Mouse (Mus musculus): Measurements from ENCODE around the gene Rnf10. TPM values are rescaled to one million over a fixed set of nuclear protein-coding genes. Genes with fewer than 3 reads are reported as not detected.

Rnf10 gene
- polyA plus RNA-seq, 1 experiment from 2014 or later = 102 TPM

DNA sequence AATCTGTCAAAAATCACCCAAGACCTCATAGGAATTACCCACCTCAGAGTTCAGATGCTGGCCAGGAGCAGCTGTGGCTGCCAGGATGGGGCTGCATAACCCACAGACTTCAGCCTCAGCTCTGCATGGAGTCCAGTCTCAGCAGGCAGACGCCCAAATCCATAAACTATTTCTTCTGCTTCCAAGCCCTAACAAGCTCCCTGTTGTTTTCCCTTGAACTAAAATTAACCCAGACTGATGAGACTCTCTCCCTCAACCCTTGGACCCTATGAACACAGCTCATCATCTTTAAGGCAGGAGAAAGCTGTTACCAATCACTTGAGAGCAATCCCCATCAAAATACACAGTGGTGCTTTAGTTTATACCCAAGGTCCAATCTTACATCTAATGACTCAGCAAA, 17.2 kb downstream of the Rnf10 start:
- Histone ChIP-seq H3K27me3 (ENCODE audit: insufficient read depth, poor library complexity, severe bottlenecking) (no peaks in the 10 kb centered on the region), H3K4me1 (no peaks in the 10 kb centered on the region; the same call in 1 of the 2 replicates), H3K36me3 (peaks cover 73% of the 10 kb centered on the region), H3K9me3 (no peaks in the 10 kb centered on the region), H3K27ac (no peak overlapping the region), H3K4me3 (no peak overlapping the region)
- DNase-seq (ENCODE audit: low spot score) = no peak
- 84% methylated on average over 1 of the region's 1 CpGs for WGBS

DNA sequence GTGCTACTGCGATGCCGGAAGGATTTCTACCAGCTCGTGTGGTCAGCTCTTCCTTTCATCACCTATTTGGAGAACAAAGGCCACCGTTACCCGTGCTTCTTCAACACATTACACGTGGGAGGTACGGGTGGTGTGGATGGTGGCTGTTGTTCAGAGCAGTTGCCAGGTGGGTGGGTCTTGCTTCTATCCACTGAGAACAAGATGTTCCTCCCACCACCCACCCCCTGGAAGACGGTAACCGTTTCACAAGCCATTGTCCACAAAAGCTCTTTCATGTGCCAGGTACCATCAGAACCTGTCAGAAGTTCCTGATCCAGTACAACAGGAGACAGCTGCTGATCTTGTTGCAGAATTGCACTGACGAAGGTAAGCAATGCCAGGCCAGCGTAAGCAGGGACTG, 32.5 kb downstream of the Rnf10 start:
- Histone ChIP-seq H3K4me3 (no peak overlapping the region), H3K27ac (no peak overlapping the region), H3K9me3 (no peaks in the 10 kb centered on the region), H3K27me3 (ENCODE audit: insufficient read depth, poor library complexity, severe bottlenecking) (peaks cover 4% of the 10 kb centered on the region), H3K4me1 (peaks cover 15% of the 10 kb centered on the region), H3K36me3 (peaks cover 56% of the 10 kb centered on the region)
- WGBS = 85% methylated on average over 11 of the region's 11 CpGs
- no peak for DNase-seq (ENCODE audit: low spot score)

DNA sequence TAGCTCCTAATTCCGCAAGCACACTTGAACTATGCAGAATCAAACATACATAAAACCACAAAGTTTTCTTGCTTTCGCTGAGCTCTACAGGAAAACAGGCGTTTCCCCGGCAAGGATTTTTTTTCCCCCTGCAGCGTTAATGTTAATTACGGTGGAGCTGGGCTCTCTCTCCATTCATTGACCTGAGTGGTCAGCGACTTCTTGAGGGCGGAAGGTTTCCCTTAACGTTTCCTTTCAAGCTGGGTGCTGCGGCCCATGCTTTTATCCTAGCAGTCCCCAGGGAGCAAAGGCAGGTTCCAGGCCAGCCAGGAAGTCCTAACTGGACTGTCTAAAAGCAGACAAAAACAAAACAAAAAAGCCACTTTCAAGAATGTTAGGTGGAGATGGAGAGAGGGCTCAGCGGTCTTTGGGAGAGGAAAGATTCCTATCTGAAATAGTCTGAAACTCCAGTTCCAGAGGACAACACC, 33.9 kb downstream of the Rnf10 start:
- H3K27ac ChIP-seq = no peak overlapping the region
- H3K36me3 ChIP-seq = peaks cover 42% of the 10 kb centered on the region
- no peak for DNase-seq (ENCODE audit: low spot score)
- H3K9me3 ChIP-seq = no peaks in the 10 kb centered on the region
- H3K4me1 ChIP-seq = peaks cover 18% of the 10 kb centered on the region
- 5% methylated on average over 11 of the region's 11 CpGs for WGBS
- peak overlapping the region; percentile 97 for H3K4me3 ChIP-seq
- peaks cover 14% of the 10 kb centered on the region for H3K27me3 ChIP-seq (ENCODE audit: insufficient read depth, poor library complexity, severe bottlenecking)

DNA sequence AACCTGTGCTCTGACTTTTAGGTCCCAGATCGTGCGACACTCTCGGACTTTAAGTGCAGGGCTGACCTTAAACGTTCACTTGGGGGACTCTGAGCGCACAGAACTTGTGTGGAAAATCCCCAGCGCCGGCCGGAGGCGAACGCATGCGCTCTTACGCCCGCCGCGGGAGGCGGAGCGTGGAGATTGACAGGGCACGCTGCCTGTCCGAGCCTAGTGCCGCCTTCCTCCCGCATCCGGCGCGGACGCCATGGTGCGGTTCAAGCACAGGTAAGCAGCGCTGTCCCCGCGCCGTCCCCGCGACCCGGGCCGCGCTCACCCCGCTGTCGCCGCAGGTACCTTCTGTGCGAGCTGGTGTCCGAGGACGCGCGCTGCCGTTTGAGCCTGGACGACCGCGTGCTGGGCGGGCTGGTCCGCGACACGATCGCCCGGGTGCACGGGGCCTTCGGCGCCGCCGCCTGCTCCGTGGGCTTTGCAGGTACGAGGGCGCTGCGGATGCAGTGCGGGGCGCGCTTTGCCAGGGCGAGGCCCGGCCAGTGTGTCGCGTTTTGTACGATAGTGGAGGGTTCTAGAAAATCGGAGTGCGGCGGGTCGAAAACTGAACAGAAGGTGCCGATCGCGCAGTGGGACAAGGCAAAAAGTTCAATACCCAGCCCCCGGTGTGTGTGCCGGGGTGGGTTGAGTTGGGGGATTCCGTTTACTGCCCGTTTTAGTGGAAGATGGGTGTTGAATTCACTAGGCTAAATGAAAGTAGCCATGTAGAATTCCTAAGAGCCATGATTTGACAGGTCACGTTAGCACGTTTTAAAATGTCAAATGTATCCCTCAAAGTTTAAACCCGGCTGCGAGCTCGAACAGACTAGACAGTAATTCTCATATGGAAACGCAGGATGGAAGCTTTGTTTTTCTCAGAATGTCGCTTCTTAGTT, 34.6 kb downstream of the Rnf10 start:
- Histone ChIP-seq H3K9me3 (no peaks in the 10 kb centered on the region), H3K4me3 (peak overlapping the region; percentile 97), H3K27me3 (ENCODE audit: insufficient read depth, poor library complexity, severe bottlenecking) (peaks cover 20% of the 10 kb centered on the region), H3K4me1 (peaks cover 18% of the 10 kb centered on the region), H3K27ac (peak overlapping the region; percentile 86), H3K36me3 (peaks cover 35% of the 10 kb centered on the region)
- peak; percentile 96 for DNase-seq (ENCODE audit: low spot score)
- under 1% methylated on average over 88 of the region's 88 CpGs for WGBS

DNA sequence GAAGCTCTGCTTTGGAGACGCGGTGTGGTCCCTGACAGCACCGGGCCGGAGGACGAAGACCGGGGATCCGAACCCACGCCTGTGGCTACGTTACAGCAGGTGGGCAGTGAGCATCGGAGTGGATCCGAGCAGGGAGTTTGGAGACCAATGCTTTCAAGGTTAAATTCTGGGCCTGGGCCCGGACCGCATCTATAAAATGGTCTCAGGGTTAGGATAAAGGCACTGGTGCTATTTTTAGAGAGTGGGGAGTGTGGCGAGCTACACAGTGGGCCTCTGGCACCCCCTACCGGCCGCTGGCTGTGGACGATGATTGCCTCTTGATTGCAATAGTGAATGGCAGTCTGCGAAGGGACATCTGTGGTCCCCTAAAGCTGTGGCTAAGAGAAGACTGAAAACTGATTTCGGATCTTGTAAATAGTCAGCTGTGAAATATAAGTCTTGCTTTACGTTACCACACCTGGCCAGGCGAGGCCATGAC, 36.9 kb downstream of the Rnf10 start, which contains the start of gene Pop5:
Gene Pop5, plus strand, starts transcription at position 51 of the 478 bp plus-strand sequence.
- Histone ChIP-seq H3K9me3 (no peaks in the 10 kb centered on the region), H3K4me1 (peaks cover 27% of the 10 kb centered on the region), H3K36me3 (peaks cover 13% of the 10 kb centered on the region), H3K27ac (peak within 1 kb of the TSS; percentile 77), H3K27me3 (ENCODE audit: insufficient read depth, poor library complexity, severe bottlenecking) (peaks cover 30% of the 10 kb centered on the region), H3K4me3 (peak within 1 kb of the TSS; percentile 69)
- WGBS = 2% methylated on average over 21 of the region's 21 CpGs
- peak; percentile 93 for DNase-seq (ENCODE audit: low spot score)

DNA sequence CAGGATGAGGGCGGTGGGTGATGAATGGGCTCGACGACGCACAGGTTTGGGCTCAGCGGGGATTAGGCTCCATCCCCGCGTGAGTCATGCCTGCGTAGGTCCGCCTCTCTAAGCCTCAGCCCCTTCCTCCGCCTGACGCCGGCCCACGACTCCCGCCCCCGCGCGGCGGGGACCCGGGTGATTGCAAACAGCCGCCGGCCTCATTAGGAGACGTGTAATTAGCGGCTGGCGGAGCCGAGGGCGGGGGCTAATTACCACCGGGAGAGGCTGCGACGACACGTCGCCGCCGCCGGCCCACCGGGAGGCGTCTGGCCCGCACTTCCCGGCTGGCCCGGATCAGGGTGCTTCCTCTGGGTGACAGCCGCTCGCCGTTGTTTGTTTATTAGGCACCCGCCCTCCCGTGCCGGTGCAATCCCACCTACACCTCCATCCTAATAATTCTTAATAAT, 37.4 kb downstream of the Rnf10 start:
- no peak for DNase-seq (ENCODE audit: low spot score)
- Histone ChIP-seq H3K27me3 (ENCODE audit: insufficient read depth, poor library complexity, severe bottlenecking) (peaks cover 30% of the 10 kb centered on the region), H3K4me1 (peaks cover 28% of the 10 kb centered on the region), H3K27ac (peak overlapping the region; percentile 77), H3K36me3 (peaks cover 8% of the 10 kb centered on the region), H3K4me3 (peak overlapping the region; percentile 69), H3K9me3 (no peaks in the 10 kb centered on the region)
- WGBS = under 1% methylated on average over 38 of the region's 45 CpGs

DNA sequence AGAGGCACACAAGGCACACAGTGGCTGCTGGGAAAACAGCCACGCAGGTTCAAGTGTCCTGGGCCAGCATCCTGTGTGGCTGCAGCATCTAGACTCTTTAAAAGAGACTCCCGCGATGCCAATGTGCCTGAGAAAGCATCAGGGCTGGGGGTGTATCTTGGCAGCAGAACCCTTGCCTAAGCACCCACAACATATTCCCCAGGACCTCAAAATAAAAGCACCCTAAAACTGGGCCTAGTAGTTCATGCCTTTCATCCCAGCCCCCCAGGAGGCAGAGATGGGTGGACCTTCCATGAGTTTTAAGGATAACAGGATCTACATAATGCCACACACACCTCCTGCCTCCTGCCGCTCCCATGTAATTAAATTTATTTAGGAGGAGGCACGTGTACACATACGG, 38.2 kb downstream of the Rnf10 start:
- no peak for DNase-seq (ENCODE audit: low spot score)
- Histone ChIP-seq H3K27me3 (ENCODE audit: insufficient read depth, poor library complexity, severe bottlenecking) (peaks cover 30% of the 10 kb centered on the region), H3K4me1 (peaks cover 28% of the 10 kb centered on the region), H3K4me3 (no peak overlapping the region), H3K9me3 (no peaks in the 10 kb centered on the region), H3K27ac (no peak overlapping the region), H3K36me3 (no peaks in the 10 kb centered on the region)
- 54% methylated on average over 6 of the region's 6 CpGs for WGBS

DNA sequence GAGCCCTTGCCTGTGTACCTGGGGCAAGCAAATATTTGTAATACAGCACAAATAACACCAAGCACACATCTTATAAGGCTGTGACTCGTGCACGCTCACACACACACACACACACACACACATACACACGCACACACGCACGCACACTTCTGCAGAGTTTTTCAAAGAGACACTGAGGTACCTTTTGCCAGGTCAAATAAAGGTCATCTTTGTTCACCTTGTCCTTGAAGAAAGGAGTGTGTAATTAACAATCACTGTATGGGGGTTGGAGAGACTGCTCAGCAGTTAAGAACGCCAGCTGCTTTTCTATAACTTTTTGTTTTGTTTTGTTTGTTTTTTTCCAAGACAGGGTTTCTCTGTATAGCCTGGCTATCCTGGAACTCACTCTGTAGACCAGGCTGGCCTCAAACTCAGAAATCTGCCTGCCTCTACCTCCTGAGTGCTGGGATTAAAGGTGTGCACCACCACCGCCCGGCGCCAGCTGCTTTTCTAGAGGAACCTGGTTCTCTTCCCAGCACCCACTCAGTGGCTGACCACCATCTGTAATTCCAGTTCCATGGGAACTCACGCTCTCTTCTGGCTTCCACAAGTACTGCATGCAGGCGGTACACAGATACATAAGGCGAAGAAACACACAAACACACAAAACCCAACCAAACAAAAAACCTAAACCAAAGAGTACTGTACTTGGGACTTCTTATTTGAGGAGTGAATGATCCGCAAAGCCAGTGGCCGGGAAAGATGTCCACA, 39.5 kb downstream of the Rnf10 start:
- Histone ChIP-seq H3K27me3 (ENCODE audit: insufficient read depth, poor library complexity, severe bottlenecking) (peaks cover 30% of the 10 kb centered on the region), H3K9me3 (no peaks in the 10 kb centered on the region), H3K4me1 (peaks cover 23% of the 10 kb centered on the region), H3K27ac (no peak overlapping the region), H3K36me3 (no peaks in the 10 kb centered on the region), H3K4me3 (no peak overlapping the region)
- 93% methylated on average over 14 of the region's 14 CpGs for WGBS
- DNase-seq (ENCODE audit: low spot score) = no peak

DNA sequence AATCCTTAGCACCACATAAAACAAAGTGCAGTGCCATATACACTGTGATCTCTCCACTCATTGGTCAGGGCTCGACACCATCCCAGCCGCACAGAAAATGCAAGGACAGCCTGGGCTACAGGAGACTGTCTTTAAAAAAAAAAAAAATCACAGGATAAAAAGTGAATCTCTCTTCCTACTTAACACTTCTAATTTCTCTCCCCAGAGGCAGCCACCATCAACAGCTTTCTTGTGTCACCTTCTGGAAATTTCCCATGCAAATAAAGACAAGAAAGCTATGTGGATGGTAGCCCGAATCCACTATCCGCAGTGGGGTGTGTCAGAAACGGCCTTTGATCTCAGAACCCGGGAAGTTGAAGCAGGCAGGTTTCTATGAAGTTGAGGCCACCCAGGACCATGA, 40.2 kb downstream of the Rnf10 start:
- H3K27ac ChIP-seq = no peak overlapping the region
- no peaks in the 10 kb centered on the region for H3K9me3 ChIP-seq
- WGBS = 72% methylated on average over 6 of the region's 6 CpGs
- H3K4me3 ChIP-seq = no peak overlapping the region
- peaks cover 30% of the 10 kb centered on the region for H3K27me3 ChIP-seq (ENCODE audit: insufficient read depth, poor library complexity, severe bottlenecking)
- peaks cover 23% of the 10 kb centered on the region for H3K4me1 ChIP-seq
- DNase-seq (ENCODE audit: low spot score) = no peak
- H3K36me3 ChIP-seq = no peaks in the 10 kb centered on the region

DNA sequence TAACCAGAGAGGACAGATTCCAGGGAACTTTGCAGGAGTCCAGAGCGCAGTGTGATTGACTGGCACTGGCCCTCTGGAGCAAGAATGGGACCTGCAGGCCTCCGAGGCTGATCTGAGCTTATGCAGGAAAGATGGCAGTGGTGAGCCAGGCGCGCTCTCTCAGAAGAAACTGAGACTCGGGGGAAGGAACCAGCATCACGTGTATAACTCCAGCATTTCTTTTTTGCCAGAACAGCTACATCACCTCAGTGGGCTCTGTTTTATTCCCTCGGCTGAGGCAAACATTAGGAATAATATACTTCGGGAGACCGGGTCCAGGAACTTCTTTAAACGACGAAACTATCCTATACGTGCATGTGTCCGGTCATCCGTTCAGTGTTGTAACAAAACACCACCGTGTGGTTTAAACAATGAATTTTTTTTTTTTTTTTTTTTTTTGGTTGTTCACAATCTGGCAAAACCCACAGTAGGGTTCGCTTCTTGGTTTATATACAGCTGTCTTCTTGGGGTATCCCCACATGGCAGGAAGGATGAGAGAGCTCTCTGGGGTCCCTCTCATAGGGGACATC, 41.1 kb downstream of the Rnf10 start:
- WGBS = 53% methylated on average over 16 of the region's 16 CpGs
- Histone ChIP-seq H3K27me3 (ENCODE audit: insufficient read depth, poor library complexity, severe bottlenecking) (peaks cover 30% of the 10 kb centered on the region), H3K9me3 (no peaks in the 10 kb centered on the region), H3K27ac (0 out of 2 replicates have a peak overlapping the region, but pooled peaks have one; percentile 13), H3K36me3 (no peaks in the 10 kb centered on the region), H3K4me1 (peaks cover 23% of the 10 kb centered on the region), H3K4me3 (0 out of 2 replicates have a peak overlapping the region, but pooled peaks have one; percentile 27)
- no peak for DNase-seq (ENCODE audit: low spot score)

DNA sequence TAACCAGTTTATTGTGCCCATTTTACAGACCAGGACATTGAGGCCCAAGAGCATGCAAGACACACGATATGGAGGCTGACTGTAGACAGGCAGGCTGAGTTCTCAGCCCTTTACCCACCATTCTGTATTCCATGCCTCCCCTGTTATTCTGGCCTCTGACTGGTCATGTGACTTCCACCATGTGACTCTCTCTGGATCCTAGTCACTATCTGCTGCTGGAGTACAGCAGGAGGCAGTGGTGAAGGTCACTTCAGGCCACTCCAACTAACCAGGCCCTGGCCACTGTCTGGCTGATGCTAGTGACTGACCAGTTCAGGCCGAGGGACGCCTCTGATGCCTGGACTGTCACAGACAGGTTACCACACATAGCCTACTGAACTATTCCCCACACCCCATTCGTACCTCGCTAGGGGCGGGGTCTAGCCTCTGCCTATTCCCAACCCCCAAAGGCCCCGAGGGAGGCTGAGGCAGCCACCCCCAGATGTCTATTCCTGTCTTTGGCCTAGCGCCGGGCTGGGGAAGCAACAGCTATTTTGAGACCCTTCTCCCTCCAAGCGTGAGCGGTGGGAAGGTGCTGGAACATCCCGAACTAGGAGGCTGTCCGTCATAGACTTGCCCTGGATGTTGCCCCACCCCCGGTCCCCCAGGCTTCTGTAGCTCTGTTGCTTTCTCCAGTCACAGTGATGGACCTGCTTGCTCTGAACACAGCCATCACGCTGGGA, 41.7 kb downstream of the Rnf10 start:
- Histone ChIP-seq H3K27ac (0 out of 2 replicates have a peak overlapping the region, but pooled peaks have one; percentile 13), H3K27me3 (ENCODE audit: insufficient read depth, poor library complexity, severe bottlenecking) (peaks cover 30% of the 10 kb centered on the region), H3K9me3 (no peaks in the 10 kb centered on the region), H3K4me3 (0 out of 2 replicates have a peak overlapping the region, but pooled peaks have one; percentile 27), H3K4me1 (peaks cover 20% of the 10 kb centered on the region), H3K36me3 (no peaks in the 10 kb centered on the region)
- 39% methylated on average over 15 of the region's 15 CpGs for WGBS
- DNase-seq (ENCODE audit: low spot score) = no peak

DNA sequence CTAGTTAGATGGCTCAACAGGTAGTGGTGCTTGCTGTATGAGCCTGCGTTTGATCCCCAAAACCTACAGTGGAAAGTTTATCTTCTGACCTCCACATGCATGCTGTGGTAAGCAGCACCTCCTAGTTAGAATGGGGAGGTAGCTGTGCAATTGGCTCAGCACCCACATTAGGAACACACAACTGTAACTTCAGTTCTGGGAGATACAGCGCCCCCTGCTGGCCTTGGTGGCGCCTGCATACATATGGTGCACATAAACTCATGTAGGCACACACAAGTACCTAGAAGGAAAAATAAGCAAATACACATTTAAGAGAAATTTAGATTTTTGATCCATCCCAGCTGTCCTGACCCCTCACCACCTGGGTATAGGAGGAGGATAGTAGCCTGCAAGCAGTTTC, 50.2 kb downstream of the Rnf10 start:
- peaks cover 15% of the 10 kb centered on the region; the same call in 1 of the 2 replicates for H3K4me1 ChIP-seq
- no peak overlapping the region for H3K27ac ChIP-seq
- no peaks in the 10 kb centered on the region for H3K9me3 ChIP-seq
- H3K4me3 ChIP-seq = no peak overlapping the region
- DNase-seq (ENCODE audit: low spot score) = no peak
- no peaks in the 10 kb centered on the region for H3K36me3 ChIP-seq
- WGBS = 72% methylated on average over 3 of the region's 3 CpGs
- 0 out of 2 replicates have a peak, but pooled peaks cover 6% of the 10 kb centered on the region for H3K27me3 ChIP-seq (ENCODE audit: insufficient read depth, poor library complexity, severe bottlenecking)

Measured in heart, embryonic 10.5 days (tissue).